Mouse (Mus musculus): ENCODE data around the gene Nol9. TPM values are rescaled to one million over a fixed set of nuclear protein-coding genes. Genes with fewer than 3 reads are reported as not detected.

Nol9 gene
- total RNA-seq, 1 experiment, result 70.1 TPM

DNA sequence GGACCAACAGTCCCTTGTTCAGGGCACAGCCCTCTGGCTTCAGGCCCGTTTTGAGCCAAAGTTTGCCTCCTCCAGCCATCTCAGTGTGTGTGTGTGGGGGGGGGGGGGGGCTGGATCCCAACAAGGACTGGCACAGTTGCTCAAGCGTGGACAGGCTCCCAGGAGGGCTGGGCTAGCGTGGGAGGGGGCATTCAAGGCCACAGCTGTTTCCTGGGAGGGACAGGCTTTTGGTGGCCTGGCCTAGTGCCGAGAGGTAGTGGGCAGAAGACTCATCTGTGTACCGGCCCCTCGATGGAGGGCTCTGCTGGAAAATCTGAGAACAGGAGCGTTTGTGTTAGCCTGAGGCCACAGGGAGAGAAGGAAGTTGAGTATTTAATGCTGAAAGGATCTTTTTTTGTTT, 40.8 kb downstream of the Nol9 start:
- Histone ChIP-seq H3K36me3 (ENCODE audit: control insufficient read depth, insufficient read depth, low read length, poor library complexity, severe bottlenecking) (no peaks in the 10 kb centered on the region), H3K9me3 (ENCODE audit: control insufficient read depth, insufficient read depth, low read depth, low read length) (no peaks in the 10 kb centered on the region), H3K4me1 (ENCODE audit: control insufficient read depth in 2 of 2, insufficient read depth in 2 of 2, low read length in 2 of 2, poor library complexity in 1 of 2) (peaks cover 0 to 12% of the 10 kb centered on the region in 2 experiments; a peak in 2 of 4 replicates), H3K27ac (ENCODE audit: insufficient read depth, low read depth, low read length, poor library complexity, severe bottlenecking) (no peak overlapping the region), H3K4me3 (ENCODE audit: insufficient read depth in 1 of 2, low read depth in 1 of 2, low read length in 2 of 2, poor library complexity in 1 of 2, severe bottlenecking in 1 of 2) (no peak overlapping the region), H3K9ac (ENCODE audit: insufficient read depth, low read depth, low read length, poor library complexity, severe bottlenecking) (no peak overlapping the region)
- DNase-seq (ENCODE audit: low read depth, low spot score), result no peak
- TF ChIP-seq MAFK (IDR thresholded peaks at IDR 0.05; ENCODE audit: insufficient read depth, low read depth, low read length), result no peak
- TF ChIP-seq ZC3H11A (IDR thresholded peaks at IDR 0.05; ENCODE audit: borderline replicate concordance, low read depth, low read length), result no peak
- TF ChIP-seq CHD2 (IDR thresholded peaks at IDR 0.05; ENCODE audit: low read depth, low read length), result no peak
- no peak for TF ChIP-seq ZNF384 (IDR thresholded peaks at IDR 0.05; ENCODE audit: low read depth, low read length)
- TF ChIP-seq HCFC1 (IDR thresholded peaks at IDR 0.05; ENCODE audit: borderline replicate concordance, insufficient read depth, low read length), result no peak
- in situ Hi-C loops (cut with MboI; ENCODE audit: low sequenced_read_pairs in 2 of 2, unreplicated experiment in 2 of 2), result no loop called here

DNA sequence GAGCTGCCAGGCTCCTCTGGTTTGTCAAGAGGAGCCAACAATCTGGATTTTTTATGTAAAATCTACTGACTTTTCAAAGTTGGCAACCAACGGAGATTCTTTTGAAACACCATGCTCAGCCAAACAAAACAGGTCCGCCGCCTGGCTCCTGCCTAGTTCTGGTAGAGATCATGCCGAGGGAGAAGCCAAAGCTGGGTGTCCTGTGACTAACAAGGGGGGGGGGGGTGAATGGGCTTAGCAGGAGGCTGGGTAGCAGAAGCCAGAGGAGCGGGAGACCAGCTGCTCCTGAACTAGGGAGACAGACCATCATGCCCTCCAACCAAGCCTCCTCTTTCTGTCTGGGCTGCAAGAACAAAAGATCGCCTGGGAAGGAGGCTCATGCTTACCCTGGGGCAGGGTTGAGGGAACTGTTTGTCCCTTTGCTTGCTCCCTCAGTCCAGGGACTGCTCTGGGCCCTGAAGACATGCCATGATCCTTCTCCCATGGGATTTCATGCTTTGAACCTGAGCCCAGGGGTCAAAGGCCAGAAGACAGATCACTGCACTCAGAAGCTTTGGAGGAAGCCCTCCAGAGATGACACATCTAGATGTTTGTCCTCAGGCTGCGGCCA, 44.6 kb downstream of the Nol9 start:
- no peaks in the 10 kb centered on the region for H3K9me3 ChIP-seq (ENCODE audit: control insufficient read depth, insufficient read depth, low read depth, low read length)
- DNase-seq (ENCODE audit: low read depth, low spot score), result no peak
- in situ Hi-C loops (cut with MboI; ENCODE audit: low sequenced_read_pairs in 2 of 2, unreplicated experiment in 2 of 2), result no loop called here
- H3K4me1 ChIP-seq (ENCODE audit: control insufficient read depth in 2 of 2, insufficient read depth in 2 of 2, low read length in 2 of 2, poor library complexity in 1 of 2), result peaks cover 3 to 28% of the 10 kb centered on the region in 2 experiments
- H3K4me3 ChIP-seq (ENCODE audit: insufficient read depth in 1 of 2, low read depth in 1 of 2, low read length in 2 of 2, poor library complexity in 1 of 2, severe bottlenecking in 1 of 2), result no peak overlapping the region
- TF ChIP-seq ZC3H11A (IDR thresholded peaks at IDR 0.05; ENCODE audit: borderline replicate concordance, low read depth, low read length) (no peak), MAFK (IDR thresholded peaks at IDR 0.05; ENCODE audit: insufficient read depth, low read depth, low read length) (no peak), ZNF384 (IDR thresholded peaks at IDR 0.05; ENCODE audit: low read depth, low read length) (no peak), CHD2 (IDR thresholded peaks at IDR 0.05; ENCODE audit: low read depth, low read length) (no peak), HCFC1 (IDR thresholded peaks at IDR 0.05; ENCODE audit: borderline replicate concordance, insufficient read depth, low read length) (no peak)
- 0 out of 2 replicates have a peak, but pooled peaks cover 3% of the 10 kb centered on the region for H3K36me3 ChIP-seq (ENCODE audit: control insufficient read depth, insufficient read depth, low read length, poor library complexity, severe bottlenecking)
- no peak overlapping the region for H3K27ac ChIP-seq (ENCODE audit: insufficient read depth, low read depth, low read length, poor library complexity, severe bottlenecking)
- no peak overlapping the region for H3K9ac ChIP-seq (ENCODE audit: insufficient read depth, low read depth, low read length, poor library complexity, severe bottlenecking)

DNA sequence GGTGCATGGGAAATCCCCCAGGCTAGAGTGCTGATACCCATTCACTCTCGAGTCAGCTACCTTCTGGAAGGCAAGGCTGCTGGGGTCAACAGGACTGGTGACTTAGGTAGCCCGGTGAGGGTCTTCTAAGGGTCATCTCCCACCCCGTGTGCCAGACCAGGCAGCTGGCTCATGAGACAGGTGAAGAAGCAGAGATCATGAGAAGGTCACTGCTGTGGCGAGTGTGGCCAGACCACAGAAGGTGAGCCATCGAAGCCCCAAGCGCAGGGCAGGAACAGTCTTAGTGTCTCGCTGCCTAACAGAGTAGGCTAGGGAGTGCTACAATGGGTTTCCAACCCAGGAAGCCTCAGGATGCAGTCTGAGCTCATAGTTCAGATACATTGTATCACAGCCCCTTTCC, 45.5 kb downstream of the Nol9 start:
- in situ Hi-C loops (cut with MboI; ENCODE audit: low sequenced_read_pairs in 2 of 2, unreplicated experiment in 2 of 2), result no loop called here
- no peak for DNase-seq (ENCODE audit: low read depth, low spot score)

GRCm38 (mm10) chr4:152086505-152087210, 47.5 kb downstream of the Nol9 start:
- TF ChIP-seq MAFK (IDR thresholded peaks at IDR 0.05; ENCODE audit: insufficient read depth, low read depth, low read length) (no peak), ZC3H11A (IDR thresholded peaks at IDR 0.05; ENCODE audit: borderline replicate concordance, low read depth, low read length) (no peak), CHD2 (IDR thresholded peaks at IDR 0.05; ENCODE audit: low read depth, low read length) (no peak), HCFC1 (IDR thresholded peaks at IDR 0.05; ENCODE audit: borderline replicate concordance, insufficient read depth, low read length) (no peak), ZNF384 (IDR thresholded peaks at IDR 0.05; ENCODE audit: low read depth, low read length) (no peak)
- no peak for DNase-seq (ENCODE audit: low read depth, low spot score)
- peak overlapping the region; percentile 84 for H3K9ac ChIP-seq (ENCODE audit: insufficient read depth, low read depth, low read length, poor library complexity, severe bottlenecking)
- peaks cover 3 to 34% of the 10 kb centered on the region in 2 experiments for H3K4me1 ChIP-seq (ENCODE audit: control insufficient read depth in 2 of 2, insufficient read depth in 2 of 2, low read length in 2 of 2, poor library complexity in 1 of 2)
- H3K36me3 ChIP-seq (ENCODE audit: control insufficient read depth, insufficient read depth, low read length, poor library complexity, severe bottlenecking), result 0 out of 2 replicates have a peak, but pooled peaks cover 3% of the 10 kb centered on the region
- in situ Hi-C loops (cut with MboI; ENCODE audit: low sequenced_read_pairs in 2 of 2, unreplicated experiment in 2 of 2), result no loop called here
- no peaks in the 10 kb centered on the region for H3K9me3 ChIP-seq (ENCODE audit: control insufficient read depth, insufficient read depth, low read depth, low read length)
- peak overlapping the region; percentile 85 to 86 for H3K4me3 ChIP-seq (ENCODE audit: insufficient read depth in 1 of 2, low read depth in 1 of 2, low read length in 2 of 2, poor library complexity in 1 of 2, severe bottlenecking in 1 of 2)
- H3K27ac ChIP-seq (ENCODE audit: insufficient read depth, low read depth, low read length, poor library complexity, severe bottlenecking), result peak overlapping the region; percentile 48

More for the DNA sequence above, 45.5 kb downstream of the Nol9 start:
- H3K27ac ChIP-seq (ENCODE audit: insufficient read depth, low read depth, low read length, poor library complexity, severe bottlenecking), result no peak overlapping the region
- H3K36me3 ChIP-seq (ENCODE audit: control insufficient read depth, insufficient read depth, low read length, poor library complexity, severe bottlenecking), result 0 out of 2 replicates have a peak, but pooled peaks cover 3% of the 10 kb centered on the region
- H3K9ac ChIP-seq (ENCODE audit: insufficient read depth, low read depth, low read length, poor library complexity, severe bottlenecking), result no peak overlapping the region
- no peak overlapping the region for H3K4me3 ChIP-seq (ENCODE audit: insufficient read depth in 1 of 2, low read depth in 1 of 2, low read length in 2 of 2, poor library complexity in 1 of 2, severe bottlenecking in 1 of 2)
- H3K9me3 ChIP-seq (ENCODE audit: control insufficient read depth, insufficient read depth, low read depth, low read length), result no peaks in the 10 kb centered on the region
- TF ChIP-seq ZC3H11A (IDR thresholded peaks at IDR 0.05; ENCODE audit: borderline replicate concordance, low read depth, low read length), result no peak
- TF ChIP-seq HCFC1 (IDR thresholded peaks at IDR 0.05; ENCODE audit: borderline replicate concordance, insufficient read depth, low read length), result no peak
- TF ChIP-seq CHD2 (IDR thresholded peaks at IDR 0.05; ENCODE audit: low read depth, low read length), result no peak
- TF ChIP-seq MAFK (IDR thresholded peaks at IDR 0.05; ENCODE audit: insufficient read depth, low read depth, low read length), result no peak
- no peak for TF ChIP-seq ZNF384 (IDR thresholded peaks at IDR 0.05; ENCODE audit: low read depth, low read length)
- H3K4me1 ChIP-seq (ENCODE audit: control insufficient read depth in 2 of 2, insufficient read depth in 2 of 2, low read length in 2 of 2, poor library complexity in 1 of 2), result peaks cover 3 to 31% of the 10 kb centered on the region in 2 experiments
